ENCODE assay signal across 9 mouse cellular contexts in the genomic region with DNA sequence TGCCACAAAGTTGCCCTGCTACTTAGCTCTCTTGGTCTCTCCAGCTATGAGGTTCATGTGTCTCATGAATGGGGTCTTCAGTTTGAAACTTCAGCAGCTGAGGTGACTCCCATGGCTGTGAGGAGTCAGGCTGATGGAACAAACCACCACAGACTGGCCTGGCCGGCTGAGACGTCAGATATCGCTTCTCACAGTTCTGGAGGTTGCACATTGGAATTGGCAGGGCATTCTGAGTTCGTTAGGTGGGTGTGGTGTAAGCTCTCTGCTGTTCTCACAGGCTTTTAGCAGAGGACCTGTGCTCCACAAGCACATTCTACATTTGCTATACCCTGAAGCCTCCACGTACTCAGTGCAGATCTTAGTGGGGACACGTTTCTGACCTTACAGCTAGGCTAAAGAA.
DNase-seq lines count a peak whose midpoint lies in the region; ATAC-seq and TF ChIP-seq lines count a peak whose summit lies in the region.
"Had no signal": no experiment of that assay in that cellular context is flagged by ENCODE, and none has a peak within 500 bp of the region (broad histone marks: within the 10 kb centered on the region; RNA-seq: fewer than 3 reads in every experiment).

No protein-coding gene starts in this region.

- H3K27me3 ChIP-seq in embryonic facial prominence, embryonic 15.5 days = no peaks in the 10 kb centered on the region
- H3K27me3 ChIP-seq in limb, embryonic 14.5 days (ENCODE audit: control insufficient read depth, insufficient read depth, low read length) = no peaks in the 10 kb centered on the region
- no peaks in the 10 kb centered on the region for H3K27me3 ChIP-seq in stomach, embryonic 15.5 days (replicated peaks)
- no peaks in the 10 kb centered on the region for H3K27me3 ChIP-seq in kidney, embryonic 14.5 days (ENCODE audit: control insufficient read depth, insufficient read depth, low read length)
- no peaks in the 10 kb centered on the region for H3K27me3 ChIP-seq in midbrain, embryonic 11.5 days (ENCODE audit: control insufficient read depth, insufficient read depth, low read length)

- H3K9ac ChIP-seq in embryonic facial prominence, embryonic 15.5 days = no peak overlapping the region
- H3K9ac ChIP-seq in limb, embryonic 14.5 days (ENCODE audit: low read depth, low read length, severe bottlenecking) = no peak overlapping the region
- no peak overlapping the region for H3K9ac ChIP-seq in stomach, embryonic 15.5 days
- no peak overlapping the region for H3K9ac ChIP-seq in kidney, embryonic 14.5 days (ENCODE audit: low read depth, low read length)
- H3K9ac ChIP-seq in midbrain, embryonic 11.5 days (ENCODE audit: low read length) = no peak overlapping the region

- peaks cover 48% of the 10 kb centered on the region for H3K4me1 ChIP-seq in embryonic facial prominence, embryonic 15.5 days
- peaks cover 56% of the 10 kb centered on the region for H3K4me1 ChIP-seq in limb, embryonic 14.5 days (ENCODE audit: control insufficient read depth, insufficient read depth, low read length)
- peaks cover 42% of the 10 kb centered on the region for H3K4me1 ChIP-seq in stomach, embryonic 15.5 days
- H3K4me1 ChIP-seq in kidney, embryonic 14.5 days (ENCODE audit: control insufficient read depth, insufficient read depth, low read length) = peaks cover 29% of the 10 kb centered on the region; the same call in 1 of the 2 replicates
- peaks cover 8% of the 10 kb centered on the region; the same call in 1 of the 2 replicates for H3K4me1 ChIP-seq in midbrain, embryonic 11.5 days (ENCODE audit: control insufficient read depth, insufficient read depth, low read length)

- WGBS in embryonic facial prominence, embryonic 15.5 days = 27% methylated on average over 6 of the region's 6 CpGs
- 29% methylated on average over 6 of the region's 6 CpGs for WGBS in limb, embryonic 14.5 days
- 29% methylated on average over 6 of the region's 6 CpGs for WGBS in stomach, embryonic 15.5 days
- 38% methylated on average over 6 of the region's 6 CpGs for WGBS in kidney, embryonic 14.5 days
- 53% methylated on average over 6 of the region's 6 CpGs for WGBS in midbrain, embryonic 11.5 days

- H3K27ac ChIP-seq in embryonic facial prominence, embryonic 15.5 days (replicated peaks) = peak overlapping the region; percentile 48; the same call in 1 of the 2 replicates
- H3K27ac ChIP-seq in limb, embryonic 14.5 days (replicated peaks; ENCODE audit: low read depth, low read length) = peak overlapping the region; percentile 48
- H3K27ac ChIP-seq in stomach, embryonic 15.5 days = peak overlapping the region; percentile 40; the same call in 1 of the 2 replicates
- H3K27ac ChIP-seq in kidney, embryonic 14.5 days (ENCODE audit: low read depth, low read length) = no peak overlapping the region
- H3K27ac ChIP-seq in midbrain, embryonic 11.5 days (ENCODE audit: low read depth, low read length) = no peak overlapping the region

- peak; percentile 30 to 50 for DNase-seq in lung, adult 18-20 months
- no peak for DNase-seq in lung, postnatal 25 days (ENCODE audit: low spot score)
- no peak for DNase-seq in limb, embryonic 14.5 days (ENCODE audit: low spot score)
- DNase-seq in midbrain, embryonic 11.5 days (ENCODE audit: low spot score, missing footprints) = no peak
- no peak for DNase-seq in right cerebral cortex, adult 18-20 months
- DNase-seq: kidney, adult 8-10 months had no signal

- no peak overlapping the region for H3K4me3 ChIP-seq in embryonic facial prominence, embryonic 15.5 days (replicated peaks)
- no peak overlapping the region for H3K4me3 ChIP-seq in limb, embryonic 14.5 days (replicated peaks; ENCODE audit: low read length)
- no peak overlapping the region for H3K4me3 ChIP-seq in stomach, embryonic 15.5 days (replicated peaks)
- no peak overlapping the region for H3K4me3 ChIP-seq in kidney, embryonic 14.5 days (ENCODE audit: low read length)
- H3K4me3 ChIP-seq in midbrain, embryonic 11.5 days (ENCODE audit: low read depth, low read length) = no peak overlapping the region

- TF ChIP-seq POLR2A in limb, embryonic 14.5 days (IDR thresholded peaks at IDR 0.05; ENCODE audit: borderline replicate concordance, extremely low read depth, insufficient read depth, insufficient read length) = no peak

- H3K36me3 ChIP-seq in embryonic facial prominence, embryonic 15.5 days = no peaks in the 10 kb centered on the region
- H3K36me3 ChIP-seq in limb, embryonic 14.5 days (ENCODE audit: control insufficient read depth, insufficient read depth, low read length) = no peaks in the 10 kb centered on the region
- no peaks in the 10 kb centered on the region for H3K36me3 ChIP-seq in stomach, embryonic 15.5 days
- H3K36me3 ChIP-seq in kidney, embryonic 14.5 days (ENCODE audit: control insufficient read depth, insufficient read depth, low read length) = no peaks in the 10 kb centered on the region
- H3K36me3 ChIP-seq in midbrain, embryonic 11.5 days (ENCODE audit: control insufficient read depth, insufficient read depth, low read length) = no peaks in the 10 kb centered on the region

- no peaks in the 10 kb centered on the region for H3K9me3 ChIP-seq in embryonic facial prominence, embryonic 15.5 days (replicated peaks)
- H3K9me3 ChIP-seq in limb, embryonic 14.5 days (ENCODE audit: control insufficient read depth, low read length) = no peaks in the 10 kb centered on the region
- no peaks in the 10 kb centered on the region for H3K9me3 ChIP-seq in stomach, embryonic 15.5 days
- no peaks in the 10 kb centered on the region for H3K9me3 ChIP-seq in kidney, embryonic 14.5 days (ENCODE audit: control insufficient read depth, low read length)
- no peaks in the 10 kb centered on the region for H3K9me3 ChIP-seq in midbrain, embryonic 11.5 days (ENCODE audit: control insufficient read depth, low read length)

- no peak for ATAC-seq in embryonic facial prominence, embryonic 15.5 days (ENCODE audit: insufficient number of reproducible peaks, low FRiP score, low TSS enrichment, low read depth)
- ATAC-seq in limb, embryonic 14.5 days (ENCODE audit: low FRiP score, low read depth) = no peak
- ATAC-seq in stomach, embryonic 15.5 days (ENCODE audit: insufficient read depth, low FRiP score, low read depth) = peak; percentile 36; the same call in 1 of the 2 replicates
- ATAC-seq in kidney, embryonic 14.5 days (ENCODE audit: low FRiP score, low TSS enrichment) = no peak
- ATAC-seq in midbrain, embryonic 11.5 days (ENCODE audit: low FRiP score) = no peak

- H3K4me2 ChIP-seq in embryonic facial prominence, embryonic 15.5 days (replicated peaks) = no peak overlapping the region
- H3K4me2 ChIP-seq in limb, embryonic 14.5 days (replicated peaks; ENCODE audit: low read depth, low read length, severe bottlenecking) = no peak overlapping the region
- no peak overlapping the region for H3K4me2 ChIP-seq in stomach, embryonic 15.5 days
- H3K4me2 ChIP-seq in kidney, embryonic 14.5 days (replicated peaks; ENCODE audit: low read depth, low read length) = no peak overlapping the region
- H3K4me2 ChIP-seq in midbrain, embryonic 11.5 days = no peak overlapping the region

Comparison
In these comparisons a context has a peak if more than half of its experiments do, and no peak if none do; other contexts are left out.
1. DNase-seq: peak in lung, adult 18-20 months (2 of 2); none in lung, postnatal 25 days (single experiment), limb, embryonic 14.5 days (single experiment), midbrain, embryonic 11.5 days (single experiment) and right cerebral cortex, adult 18-20 months (single experiment).
2. H3K27ac ChIP-seq: peak in embryonic facial prominence, embryonic 15.5 days (single experiment), limb, embryonic 14.5 days (single experiment) and stomach, embryonic 15.5 days (single experiment); none in kidney, embryonic 14.5 days (single experiment) and midbrain, embryonic 11.5 days (single experiment).